Mouse (Mus musculus): ENCODE measurements at regions not wholly inside any gene's neighbourhood (a gene's known extent, or its start where the extent isn't known, plus 50 kb on each side); places are given as distances from the start of the nearest gene placed in this dataset.

- H3K4me3 ChIP-seq (replicated peaks), result no peak overlapping the region
- WGBS, result 95% methylated on average over 2 of the region's 2 CpGs
- H3K4me1 ChIP-seq, result no peaks in the 10 kb centered on the region
- no peaks in the 10 kb centered on the region for H3K36me3 ChIP-seq
- H3K9me3 ChIP-seq (replicated peaks), result no peaks in the 10 kb centered on the region
- no peak overlapping the region for H3K27ac ChIP-seq (replicated peaks)
- H3K4me2 ChIP-seq, result no peak overlapping the region
- ATAC-seq (ENCODE audit: low FRiP score), result no peak
- H3K9ac ChIP-seq (replicated peaks), result no peak overlapping the region
- H3K27me3 ChIP-seq (replicated peaks), result no peaks in the 10 kb centered on the region
Observed at GRCm38 (mm10) chr3:21986893-21987250, 89.6 kb upstream of the Tbl1xr1 start.

DNA sequence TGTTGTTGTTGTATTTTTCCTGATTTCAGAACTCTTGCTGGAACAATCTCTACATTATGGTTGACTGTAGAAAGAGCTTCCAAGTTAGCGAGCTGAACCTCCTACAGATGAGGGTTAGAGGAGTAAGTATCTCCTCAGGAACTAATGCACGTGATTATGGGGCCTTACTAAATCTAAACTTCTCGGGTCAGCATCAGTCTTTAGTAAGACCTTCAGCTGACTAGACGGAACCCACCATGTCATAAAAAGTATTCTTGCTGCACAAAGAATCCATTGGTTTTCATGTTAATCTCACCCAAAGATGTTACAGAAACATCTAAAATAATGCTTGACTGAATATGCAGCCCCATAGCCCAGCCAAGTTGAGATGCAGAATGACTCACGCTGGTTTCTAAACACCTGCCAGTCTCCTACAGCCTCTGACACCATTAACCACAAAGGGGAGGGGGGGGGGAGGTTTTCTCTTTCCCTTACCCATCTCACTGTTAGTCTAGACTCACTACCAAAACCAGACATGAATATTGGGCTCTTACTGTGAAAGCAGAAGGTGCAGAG is 88.9 kb upstream of the Tbl1xr1 start:
- H3K9me3 ChIP-seq (replicated peaks), result no peaks in the 10 kb centered on the region
- no peaks in the 10 kb centered on the region for H3K27me3 ChIP-seq (replicated peaks)
- no peaks in the 10 kb centered on the region for H3K4me1 ChIP-seq
- 89% methylated on average over 5 of the region's 5 CpGs for WGBS
- no peak overlapping the region for H3K27ac ChIP-seq (replicated peaks)
- H3K9ac ChIP-seq (replicated peaks), result no peak overlapping the region
- ATAC-seq (ENCODE audit: low FRiP score), result no peak
- H3K4me2 ChIP-seq, result no peak overlapping the region
- no peak overlapping the region for H3K4me3 ChIP-seq (replicated peaks)
- no peaks in the 10 kb centered on the region for H3K36me3 ChIP-seq

DNA sequence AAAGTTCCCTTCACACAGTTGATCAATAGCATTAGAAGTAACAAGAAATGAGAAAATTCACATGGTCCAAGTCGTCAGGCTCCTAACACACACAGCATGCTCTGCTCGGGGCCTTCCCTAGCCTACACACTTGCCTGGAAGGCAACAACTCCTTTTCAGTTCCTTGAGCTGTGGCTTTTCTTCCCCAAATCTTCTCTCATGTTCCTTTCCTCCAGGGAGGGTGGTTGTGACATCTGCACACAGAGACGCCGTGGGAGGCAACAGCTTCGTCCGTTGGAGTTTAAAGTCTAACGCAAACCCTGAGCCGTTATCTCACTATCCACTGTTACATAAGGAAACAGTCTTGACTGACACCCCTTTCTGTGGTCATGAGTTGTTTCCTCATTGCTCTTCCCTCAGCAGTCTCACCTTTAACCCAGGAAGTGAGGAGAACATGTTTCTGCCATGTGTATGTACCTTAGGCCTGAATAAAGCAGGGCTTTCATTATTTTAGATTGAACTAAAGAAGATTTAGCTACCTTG is 88.4 kb upstream of the Tbl1xr1 start:
- Histone ChIP-seq H3K27me3 (replicated peaks) (no peaks in the 10 kb centered on the region), H3K9ac (replicated peaks) (no peak overlapping the region), H3K27ac (replicated peaks) (no peak overlapping the region), H3K9me3 (replicated peaks) (no peaks in the 10 kb centered on the region), H3K4me2 (no peak overlapping the region), H3K4me3 (replicated peaks) (no peak overlapping the region), H3K4me1 (no peaks in the 10 kb centered on the region), H3K36me3 (no peaks in the 10 kb centered on the region)
- 85% methylated on average over 8 of the region's 8 CpGs for WGBS
- no peak for ATAC-seq (ENCODE audit: low FRiP score)

DNA sequence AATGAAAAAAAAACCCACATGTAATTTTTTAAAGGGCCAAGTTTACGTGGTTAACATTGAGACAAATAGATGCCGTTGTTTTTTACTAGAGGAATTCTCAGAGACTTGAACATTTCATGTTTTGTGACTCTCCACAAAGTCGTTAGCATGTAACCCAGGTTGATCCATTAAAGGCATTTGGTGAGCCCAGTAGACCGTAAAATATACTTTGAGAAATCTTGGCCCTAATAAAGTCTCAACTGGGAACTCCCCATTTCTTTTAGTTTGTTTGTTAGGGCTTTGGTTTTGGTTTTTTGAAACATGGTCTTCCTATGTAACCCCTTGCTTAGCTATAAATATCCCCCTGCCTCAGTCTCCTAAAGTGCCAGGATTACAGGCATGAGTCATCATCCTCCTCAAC is 85.9 kb upstream of the Tbl1xr1 start:
- Histone ChIP-seq H3K4me3 (replicated peaks) (no peak overlapping the region), H3K27ac (replicated peaks) (no peak overlapping the region), H3K27me3 (replicated peaks) (no peaks in the 10 kb centered on the region), H3K36me3 (no peaks in the 10 kb centered on the region), H3K4me1 (no peaks in the 10 kb centered on the region), H3K9me3 (replicated peaks) (no peaks in the 10 kb centered on the region), H3K9ac (replicated peaks) (no peak overlapping the region), H3K4me2 (no peak overlapping the region)
- 86% methylated on average over 4 of the region's 4 CpGs for WGBS
- ATAC-seq (ENCODE audit: low FRiP score), result no peak

DNA sequence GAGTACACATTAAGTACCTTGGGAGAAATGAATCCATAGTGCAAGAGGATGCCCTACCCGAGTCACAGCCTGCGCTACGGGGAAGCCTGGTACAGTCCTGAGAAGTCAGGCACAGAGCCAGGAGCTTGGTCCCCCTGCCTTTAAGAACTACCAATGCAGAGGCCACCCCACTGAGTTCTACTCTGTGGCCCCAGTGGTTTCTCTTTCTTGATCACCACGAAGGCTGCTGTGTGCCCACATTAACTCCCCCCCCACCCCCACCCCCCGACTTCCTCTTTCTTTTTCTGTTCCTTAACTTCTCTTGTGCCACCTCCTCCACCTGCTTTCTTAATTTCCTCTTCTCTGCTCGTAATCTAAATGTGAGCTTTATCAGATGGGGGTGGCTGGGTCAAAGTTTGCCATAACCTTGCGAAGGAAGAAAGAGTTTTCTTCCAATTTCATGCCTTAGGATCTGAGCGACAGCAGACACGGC is 84.7 kb upstream of the Tbl1xr1 start:
- Histone ChIP-seq H3K9me3 (replicated peaks) (no peaks in the 10 kb centered on the region), H3K4me3 (replicated peaks) (no peak overlapping the region), H3K9ac (replicated peaks) (no peak overlapping the region), H3K36me3 (no peaks in the 10 kb centered on the region), H3K4me2 (no peak overlapping the region), H3K4me1 (no peaks in the 10 kb centered on the region), H3K27ac (replicated peaks) (no peak overlapping the region), H3K27me3 (replicated peaks) (no peaks in the 10 kb centered on the region)
- WGBS, result 78% methylated on average over 9 of the region's 9 CpGs
- no peak for ATAC-seq (ENCODE audit: low FRiP score)

- H3K9me3 ChIP-seq (replicated peaks), result no peaks in the 10 kb centered on the region
- no peak overlapping the region for H3K4me3 ChIP-seq (replicated peaks)
- no peaks in the 10 kb centered on the region for H3K36me3 ChIP-seq
- no peaks in the 10 kb centered on the region for H3K4me1 ChIP-seq
- 90% methylated on average over 5 of the region's 5 CpGs for WGBS
- no peaks in the 10 kb centered on the region for H3K27me3 ChIP-seq (replicated peaks)
- H3K4me2 ChIP-seq, result no peak overlapping the region
- H3K9ac ChIP-seq (replicated peaks), result no peak overlapping the region
- H3K27ac ChIP-seq (replicated peaks), result no peak overlapping the region
- no peak for ATAC-seq (ENCODE audit: low FRiP score)
Observed at GRCm38 (mm10) chr3:21992203-21992602, 84.2 kb upstream of the Tbl1xr1 start.

DNA sequence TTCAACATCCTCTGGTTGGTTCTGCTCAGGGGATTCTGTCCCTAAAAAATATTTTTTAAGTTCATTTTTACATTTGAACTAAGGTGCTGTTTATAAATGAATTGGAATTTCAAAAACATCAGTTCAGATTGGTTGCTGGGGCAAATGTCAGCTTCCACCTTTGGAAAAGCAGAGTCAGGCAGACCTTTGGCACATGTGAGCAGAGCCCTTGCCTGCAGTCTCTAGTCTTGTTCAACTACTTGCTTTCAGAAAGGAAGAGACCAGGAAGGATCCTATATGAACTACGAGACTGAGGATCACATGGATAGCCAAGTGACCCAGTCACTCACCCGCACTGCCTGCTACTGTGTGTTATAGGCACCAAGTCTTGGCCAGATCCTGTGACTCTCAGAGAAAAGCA is 82.5 kb upstream of the Tbl1xr1 start:
- H3K4me3 ChIP-seq (replicated peaks), result no peak overlapping the region
- H3K27me3 ChIP-seq (replicated peaks), result no peaks in the 10 kb centered on the region
- H3K9ac ChIP-seq (replicated peaks), result no peak overlapping the region
- no peak overlapping the region for H3K4me2 ChIP-seq
- no peak overlapping the region for H3K27ac ChIP-seq (replicated peaks)
- H3K4me1 ChIP-seq, result no peaks in the 10 kb centered on the region
- H3K36me3 ChIP-seq, result no peaks in the 10 kb centered on the region
- no peak for ATAC-seq (ENCODE audit: low FRiP score)
- no peaks in the 10 kb centered on the region for H3K9me3 ChIP-seq (replicated peaks)
- 92% methylated on average over 2 of the region's 2 CpGs for WGBS

- Histone ChIP-seq H3K27me3 (replicated peaks) (no peaks in the 10 kb centered on the region), H3K9ac (replicated peaks) (no peak overlapping the region), H3K4me2 (no peak overlapping the region), H3K27ac (replicated peaks) (no peak overlapping the region), H3K4me3 (replicated peaks) (no peak overlapping the region), H3K9me3 (replicated peaks) (no peaks in the 10 kb centered on the region), H3K36me3 (no peaks in the 10 kb centered on the region), H3K4me1 (no peaks in the 10 kb centered on the region)
- 80% methylated on average over 8 of the region's 8 CpGs for WGBS
- ATAC-seq (ENCODE audit: low FRiP score), result no peak
Observed at GRCm38 (mm10) chr3:21995566-21996391, 80.7 kb upstream of the Tbl1xr1 start.

DNA sequence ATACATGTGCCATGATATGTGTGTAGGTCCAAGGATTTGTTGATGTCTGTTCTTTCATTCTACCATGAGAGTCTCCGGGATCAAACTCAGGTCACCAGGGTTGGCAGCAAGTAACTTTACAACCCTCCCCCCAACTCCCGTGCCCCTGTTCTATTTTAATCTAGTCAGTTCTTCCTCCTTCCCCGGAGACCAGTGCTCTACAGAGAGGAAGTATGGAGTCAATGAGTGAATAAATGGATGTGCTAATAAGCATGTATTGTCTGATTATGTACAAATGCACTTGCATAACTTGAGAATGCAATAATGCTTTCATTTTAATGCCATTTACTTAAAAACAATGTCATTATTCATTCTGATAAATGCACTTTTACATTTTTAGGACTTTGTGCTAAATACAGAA is 79.1 kb upstream of the Tbl1xr1 start:
- no peak for ATAC-seq (ENCODE audit: low FRiP score)
- WGBS, result 72% methylated on average over 3 of the region's 3 CpGs

DNA sequence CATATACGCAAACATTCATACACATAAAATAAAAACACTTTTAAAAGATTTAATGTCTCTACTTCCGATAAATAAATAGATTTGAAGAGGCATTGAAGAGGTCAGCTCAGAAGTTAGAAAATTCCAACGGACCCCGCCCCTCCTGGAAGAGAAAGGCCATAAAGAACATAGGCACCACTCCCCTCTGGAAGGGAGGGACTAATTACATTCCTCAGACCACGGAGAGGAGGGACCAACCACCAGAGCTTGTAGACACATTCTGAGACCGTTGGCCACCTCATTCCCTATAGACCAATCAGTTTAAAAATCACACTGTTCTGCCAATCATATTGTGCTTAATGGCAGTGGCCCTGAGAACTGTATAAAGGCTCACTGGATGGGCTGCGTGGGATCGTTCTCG is 71.0 kb upstream of the Tbl1xr1 start:
- WGBS, result 76% methylated on average over 9 of the region's 9 CpGs
- H3K9me3 ChIP-seq (replicated peaks), result no peaks in the 10 kb centered on the region
- no peaks in the 10 kb centered on the region for H3K27me3 ChIP-seq (replicated peaks)
- no peak for ATAC-seq (ENCODE audit: low FRiP score)
- no peaks in the 10 kb centered on the region for H3K4me1 ChIP-seq
- no peak overlapping the region for H3K4me2 ChIP-seq
- no peak overlapping the region for H3K4me3 ChIP-seq (replicated peaks)
- H3K36me3 ChIP-seq, result no peaks in the 10 kb centered on the region
- no peak overlapping the region for H3K9ac ChIP-seq (replicated peaks)
- no peak overlapping the region for H3K27ac ChIP-seq (replicated peaks)

More for the DNA sequence above, 79.1 kb upstream of the Tbl1xr1 start:
- no peak overlapping the region for H3K4me2 ChIP-seq
- no peaks in the 10 kb centered on the region for H3K27me3 ChIP-seq (replicated peaks)
- H3K27ac ChIP-seq (replicated peaks), result no peak overlapping the region
- no peak overlapping the region for H3K9ac ChIP-seq (replicated peaks)
- H3K4me3 ChIP-seq (replicated peaks), result no peak overlapping the region
- no peaks in the 10 kb centered on the region for H3K4me1 ChIP-seq
- H3K9me3 ChIP-seq (replicated peaks), result no peaks in the 10 kb centered on the region
- H3K36me3 ChIP-seq, result no peaks in the 10 kb centered on the region

DNA sequence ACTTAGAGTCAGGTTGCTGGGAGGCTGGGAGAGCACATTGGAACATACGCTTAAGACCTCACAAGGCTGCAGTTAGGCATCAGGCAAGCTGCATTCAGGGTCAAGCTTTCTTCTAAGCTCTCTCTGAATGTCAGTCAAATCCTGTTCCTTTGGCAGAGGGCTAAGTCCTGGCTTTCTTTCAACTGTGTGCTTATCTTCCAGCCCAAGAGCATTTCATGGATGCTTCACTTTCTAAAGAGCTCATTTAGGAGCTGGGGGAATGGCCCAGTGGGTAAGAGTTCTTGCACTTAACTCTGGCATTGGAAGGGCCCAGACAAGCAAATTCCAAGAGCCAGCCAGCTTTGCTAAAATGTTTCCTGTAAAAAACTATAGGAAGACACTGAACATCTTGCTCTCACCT is 70.3 kb upstream of the Tbl1xr1 start:
- WGBS, result 91% methylated on average over 1 of the region's 1 CpGs
- H3K4me3 ChIP-seq (replicated peaks), result no peak overlapping the region
- no peak overlapping the region for H3K9ac ChIP-seq (replicated peaks)
- H3K27ac ChIP-seq (replicated peaks), result no peak overlapping the region
- no peak for ATAC-seq (ENCODE audit: low FRiP score)
- no peaks in the 10 kb centered on the region for H3K36me3 ChIP-seq
- no peaks in the 10 kb centered on the region for H3K4me1 ChIP-seq
- no peaks in the 10 kb centered on the region for H3K27me3 ChIP-seq (replicated peaks)
- no peak overlapping the region for H3K4me2 ChIP-seq
- H3K9me3 ChIP-seq (replicated peaks), result no peaks in the 10 kb centered on the region

GRCm38 (mm10) chr3:22006651-22007050 is 69.8 kb upstream of the Tbl1xr1 start:
- Histone ChIP-seq H3K9ac (replicated peaks) (no peak overlapping the region), H3K9me3 (replicated peaks) (no peaks in the 10 kb centered on the region), H3K36me3 (no peaks in the 10 kb centered on the region), H3K27me3 (replicated peaks) (no peaks in the 10 kb centered on the region), H3K4me3 (replicated peaks) (no peak overlapping the region), H3K4me2 (no peak overlapping the region), H3K4me1 (no peaks in the 10 kb centered on the region), H3K27ac (replicated peaks) (no peak overlapping the region)
- 86% methylated on average over 2 of the region's 2 CpGs for WGBS
- no peak for ATAC-seq (ENCODE audit: low FRiP score)
